Mouse (Mus musculus) small intestine, adult 2 months (tissue): ENCODE measurements around the gene Hspa12a. TPM values are rescaled to one million over a fixed set of nuclear protein-coding genes. Genes with fewer than 3 reads are reported as not detected.

ENCODE experiments used
- H3K27ac ChIP-seq: fragments of 200-500 bp; 2 replicates; pipeline ENCODE4 v1.5.1; 2012; ENCODE audit warnings: low read depth, low read length, control low read depth, inconsistent platforms; ENCODE audit not compliant: insufficient read depth
- H3K27me3 ChIP-seq: fragments of 200-500 bp; 2 replicates; pipeline ENCODE4 v1.6.1; 2012; ENCODE audit warnings: mild to moderate bottlenecking, moderate library complexity, low read length, inconsistent platforms; ENCODE audit not compliant: control insufficient read depth, insufficient read depth
- H3K36me3 ChIP-seq: fragments of 200-500 bp; 2 replicates; pipeline ENCODE4 v1.6.1; 2012; ENCODE audit warnings: mild to moderate bottlenecking, low read length, control low read depth, inconsistent platforms; ENCODE audit not compliant: control insufficient read depth, insufficient read depth
- H3K4me1 ChIP-seq: fragments of 200-500 bp; 2 replicates; pipeline ENCODE4 v1.6.1; 2012; ENCODE audit warnings: low read length, inconsistent platforms, mixed read lengths; ENCODE audit not compliant: control insufficient read depth, insufficient read depth, insufficient read length
- H3K4me3 ChIP-seq: fragments of 200-500 bp; 2 replicates; pipeline ENCODE4 v1.5.1; 2012; ENCODE audit warnings: low read depth, mild to moderate bottlenecking, control low read depth, inconsistent platforms, low read length, moderate library complexity
- CTCF ChIP-seq: fragments of 200-500 bp; IDR thresholded peaks from 2 replicates; pipeline ENCODE4 v1.5.1; 2012; ENCODE audit warnings: low read depth, mild to moderate bottlenecking, control low read depth, inconsistent platforms, low read length, moderate library complexity, mixed read lengths; ENCODE audit not compliant: insufficient replicate concordance, insufficient read length; ENCODE audit errors: extremely low read depth
- POLR2A ChIP-seq: fragments of 200-500 bp; IDR thresholded peaks from 2 replicates; pipeline ENCODE4 v1.6.1; 2012; ENCODE audit warnings: low read depth, mild to moderate bottlenecking, control low read depth, inconsistent platforms, low read length, moderate library complexity
- WGBS: fragments of 180-500 bp; shearing (Covaris S2); methylation state at CpG from one replicate; pipeline ENCODE4 v1.1.7; 2018; 5-methylcytosine and 5-hydroxymethylcytosine counted together
- polyA plus RNA-seq: library from polyadenylated mRNA; depleted of rRNA; stranded (reverse); fragments of >200 nt; gene quantifications from 2 replicates; pipeline ENCODE4 v1.2.3, GENCODE M21; 2012

Hspa12a gene
- polyA plus RNA-seq, 1 experiment = 16.7 TPM

DNA sequence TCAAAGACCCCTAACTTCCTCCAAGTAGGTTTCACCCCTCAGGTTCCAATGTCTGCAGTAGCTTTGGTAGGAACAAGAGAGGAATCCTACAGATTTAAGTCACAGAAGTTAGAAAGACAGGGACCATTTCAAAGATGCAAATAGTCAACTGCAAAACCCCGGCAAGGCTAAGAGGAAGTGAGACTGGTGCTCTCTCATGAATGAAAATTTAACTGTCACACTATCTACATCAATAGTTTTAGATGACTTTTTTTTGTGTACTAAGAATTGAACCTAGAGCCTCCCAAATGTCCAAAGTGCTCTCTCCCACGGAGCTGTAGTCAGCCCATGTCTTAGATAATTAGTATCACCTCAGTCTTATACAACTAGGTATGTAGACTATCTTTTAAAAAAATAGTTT, 110.5 kb downstream of the Hspa12a start:
- WGBS = 47% methylated on average over 2 of the region's 2 CpGs
- no peak for TF ChIP-seq CTCF
- H3K27me3 ChIP-seq = no peaks in the 10 kb centered on the region
- H3K4me1 ChIP-seq = no peaks in the 10 kb centered on the region; the same call in 1 of the 2 replicates
- H3K4me3 ChIP-seq = no peak overlapping the region
- H3K27ac ChIP-seq = no peak overlapping the region
- no peaks in the 10 kb centered on the region for H3K36me3 ChIP-seq

DNA sequence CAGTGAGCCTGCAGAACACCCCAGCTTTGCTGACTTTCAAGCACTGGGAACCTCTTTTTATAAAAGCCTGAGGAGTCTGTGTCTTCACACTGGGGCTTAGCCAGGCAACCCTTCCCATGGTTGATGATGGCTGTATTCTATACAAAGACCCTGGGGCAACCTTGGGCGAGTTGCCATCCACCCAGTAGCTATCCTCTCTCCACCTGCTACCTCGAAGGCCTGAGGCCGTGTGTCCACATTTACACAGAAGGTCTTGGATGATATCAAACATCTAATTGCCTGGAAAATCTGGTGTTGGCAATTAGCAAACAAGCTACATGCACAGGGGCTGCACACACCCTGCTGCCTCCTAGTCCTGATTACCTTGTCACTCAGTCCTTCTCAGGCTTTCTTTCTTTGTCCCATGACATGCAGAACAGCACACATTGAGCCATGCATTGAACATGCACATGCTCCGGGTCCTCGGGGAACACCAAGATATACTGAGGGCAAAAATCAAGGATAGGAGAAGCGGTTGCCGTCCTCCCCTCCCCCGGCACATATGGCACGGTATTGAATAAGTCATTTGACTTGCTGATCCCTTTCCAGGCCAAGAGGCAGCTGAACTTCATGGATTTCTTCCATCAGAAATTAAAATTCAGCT, 112.1 kb downstream of the Hspa12a start:
- Histone ChIP-seq H3K36me3 (no peaks in the 10 kb centered on the region), H3K27ac (no peak overlapping the region), H3K4me3 (no peak overlapping the region), H3K27me3 (no peaks in the 10 kb centered on the region), H3K4me1 (no peaks in the 10 kb centered on the region)
- WGBS = 81% methylated on average over 9 of the region's 9 CpGs
- TF ChIP-seq POLR2A (no peak), CTCF (no peak)

DNA sequence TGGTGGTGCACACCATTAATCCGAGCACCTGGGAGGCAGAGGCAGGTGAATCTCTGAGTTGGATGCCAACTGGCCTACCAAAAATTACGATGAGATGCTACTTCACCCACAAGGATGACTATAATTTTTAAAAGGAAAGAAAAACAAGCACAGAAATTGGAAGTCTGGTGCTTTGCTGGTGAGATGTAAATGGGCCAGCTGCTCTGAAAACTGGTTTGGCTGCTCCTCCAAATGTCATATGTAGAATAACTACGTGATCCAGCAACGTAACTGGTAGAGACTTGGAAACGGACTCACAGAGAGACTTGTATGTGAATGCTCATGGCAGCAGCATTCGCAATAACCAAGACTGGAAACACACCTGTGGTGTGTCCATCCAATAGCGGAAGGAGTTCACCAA, 113.3 kb downstream of the Hspa12a start:
- no peaks in the 10 kb centered on the region for H3K27me3 ChIP-seq
- no peak overlapping the region for H3K27ac ChIP-seq
- H3K4me1 ChIP-seq = no peaks in the 10 kb centered on the region
- TF ChIP-seq POLR2A (no peak), CTCF (no peak)
- H3K36me3 ChIP-seq = no peaks in the 10 kb centered on the region
- 89% methylated on average over 7 of the region's 7 CpGs for WGBS
- no peak overlapping the region for H3K4me3 ChIP-seq

DNA sequence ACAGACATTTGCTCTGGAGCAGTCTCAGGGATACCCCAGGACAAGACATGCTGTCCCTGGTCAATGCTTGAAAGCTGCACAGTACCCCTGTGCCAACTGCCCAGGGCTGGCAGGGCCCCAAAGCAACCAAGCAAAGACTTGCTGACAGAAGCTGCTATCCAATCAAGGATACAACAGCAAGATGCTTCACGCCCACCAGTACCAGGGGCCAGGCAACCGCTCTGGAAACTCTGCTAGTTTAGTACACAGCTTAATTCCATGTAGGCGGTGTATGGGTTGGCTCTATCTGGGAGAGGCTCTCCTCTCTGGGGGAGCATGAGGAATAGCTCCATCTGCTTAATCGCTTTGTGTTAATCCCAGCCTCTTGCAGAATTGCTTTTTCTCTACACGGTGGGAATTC, 113.9 kb downstream of the Hspa12a start:
- H3K4me1 ChIP-seq = no peaks in the 10 kb centered on the region
- no peak overlapping the region for H3K27ac ChIP-seq
- WGBS = 75% methylated on average over 5 of the region's 5 CpGs
- no peaks in the 10 kb centered on the region for H3K27me3 ChIP-seq
- H3K4me3 ChIP-seq = no peak overlapping the region
- TF ChIP-seq POLR2A = no peak
- TF ChIP-seq CTCF = no peak
- no peaks in the 10 kb centered on the region for H3K36me3 ChIP-seq

DNA sequence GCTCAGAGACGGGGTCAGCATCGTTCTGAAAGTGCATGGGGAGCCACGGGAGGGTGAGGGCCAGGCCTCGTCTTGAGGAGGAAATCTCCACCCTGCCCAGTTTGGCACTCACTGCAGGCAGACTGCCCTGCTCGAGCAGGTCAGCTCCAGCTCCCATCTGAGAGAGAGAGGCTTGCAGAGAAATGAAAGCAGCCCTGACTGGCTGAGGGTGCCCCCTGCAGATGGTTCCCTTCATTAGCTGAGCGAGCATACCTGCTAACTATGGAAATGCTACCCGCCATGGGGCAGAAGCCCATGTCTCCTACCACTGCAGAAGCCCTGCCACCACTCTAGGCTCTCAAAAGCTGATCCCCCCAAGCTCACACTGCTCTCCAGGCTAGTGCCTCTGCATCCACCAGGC, 115.8 kb downstream of the Hspa12a start:
- 49% methylated on average over 7 of the region's 7 CpGs for WGBS
- Histone ChIP-seq H3K36me3 (no peaks in the 10 kb centered on the region), H3K4me1 (no peaks in the 10 kb centered on the region), H3K27me3 (no peaks in the 10 kb centered on the region), H3K4me3 (no peak overlapping the region), H3K27ac (no peak overlapping the region)
- TF ChIP-seq POLR2A (no peak), CTCF (no peak)

DNA sequence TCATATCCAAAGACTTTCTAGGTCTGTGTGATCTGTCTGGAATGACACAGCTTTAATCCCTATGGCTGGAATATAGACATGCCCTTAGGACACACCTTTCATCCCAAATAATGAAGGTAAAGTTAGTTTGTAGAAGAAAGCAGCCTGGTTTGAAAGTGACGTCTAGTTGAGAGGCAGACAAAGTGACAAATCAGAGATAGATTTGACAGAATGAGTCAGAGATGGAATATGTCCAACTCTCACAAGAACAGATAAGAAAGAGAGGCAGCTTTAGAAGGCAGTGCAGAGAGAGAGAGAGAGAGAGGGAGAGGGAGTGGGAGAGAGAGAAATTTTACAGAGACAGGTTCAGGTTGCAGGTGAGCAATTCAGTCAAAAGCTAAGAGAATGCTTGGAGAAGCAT, 119.1 kb downstream of the Hspa12a start:
- Histone ChIP-seq H3K27ac (no peak overlapping the region), H3K36me3 (no peaks in the 10 kb centered on the region), H3K4me3 (no peak overlapping the region), H3K4me1 (no peaks in the 10 kb centered on the region), H3K27me3 (no peaks in the 10 kb centered on the region)
- TF ChIP-seq POLR2A = no peak
- TF ChIP-seq CTCF = no peak
- WGBS = 27% methylated on average over 1 of the region's 1 CpGs

DNA sequence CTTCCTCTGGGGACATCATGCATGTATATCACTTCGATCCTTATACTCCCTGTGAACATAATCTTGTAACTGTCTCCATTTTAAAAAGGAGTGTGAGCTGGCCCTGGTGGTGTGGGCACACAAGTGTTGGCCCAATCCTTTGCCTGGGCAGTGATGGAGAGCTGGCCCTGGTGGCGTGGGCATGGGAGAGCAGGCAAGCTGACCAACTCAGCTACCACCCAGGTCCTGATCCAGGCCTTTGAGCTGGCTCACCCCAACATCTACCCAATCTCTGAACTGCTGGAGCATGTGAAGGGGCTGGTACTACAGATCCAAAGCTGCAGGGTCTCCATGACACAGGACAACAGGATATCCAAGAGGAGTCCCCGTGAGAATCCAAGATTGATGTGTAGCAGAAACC, 120.2 kb downstream of the Hspa12a start:
- no peak for TF ChIP-seq POLR2A
- TF ChIP-seq CTCF = no peak

More for the DNA sequence above, 120.2 kb downstream of the Hspa12a start:
- no peak overlapping the region for H3K27ac ChIP-seq
- WGBS = 85% methylated on average over 3 of the region's 3 CpGs
- H3K4me3 ChIP-seq = no peak overlapping the region
- H3K36me3 ChIP-seq = no peaks in the 10 kb centered on the region
- H3K4me1 ChIP-seq = no peaks in the 10 kb centered on the region
- H3K27me3 ChIP-seq = no peaks in the 10 kb centered on the region
